Mouse (Mus musculus): ENCODE measurements around the gene Trpv2. TPM values are rescaled to one million over a fixed set of nuclear protein-coding genes. Genes with fewer than 3 reads are reported as not detected.
A peak's percentile ranks its signal among the peaks of the same experiment; 100 is the strongest.

Trpv2 gene
- polyA plus RNA-seq, 1 experiment = 114 TPM

DNA sequence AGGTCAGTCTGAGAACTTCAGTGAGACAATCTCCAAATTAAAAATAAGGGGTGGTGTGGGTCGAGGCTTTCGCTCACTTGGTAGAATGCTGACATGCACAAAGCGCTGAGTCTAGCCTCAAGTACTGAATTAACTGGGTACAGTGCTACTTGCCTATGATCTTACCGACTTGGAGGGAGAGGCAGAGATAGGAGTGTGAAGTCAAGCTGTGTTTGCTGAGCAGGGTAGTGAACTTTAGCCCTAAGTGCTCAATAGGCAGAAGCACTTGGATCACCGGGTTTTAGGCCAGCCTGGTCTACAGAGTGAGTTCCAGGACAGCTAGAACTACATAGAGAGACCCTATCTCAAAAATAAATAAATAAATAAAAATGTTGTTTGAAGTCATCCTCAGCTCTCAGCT is 17.1 kb upstream of the Trpv2 start:
- Histone ChIP-seq H3K4me1 (ENCODE audit: control insufficient read depth, insufficient read depth, low read length) (peaks cover 11% of the 10 kb centered on the region), H3K27ac (ENCODE audit: insufficient read depth, low read depth, low read length) (no peak overlapping the region), H3K4me3 (ENCODE audit: insufficient read depth, low read length) (no peak overlapping the region)
- TF ChIP-seq CTCF (IDR thresholded peaks at IDR 0.05; ENCODE audit: low read depth, low read length) = no peak
- TF ChIP-seq POLR2A (IDR thresholded peaks at IDR 0.05; ENCODE audit: borderline replicate concordance, low read depth, low read length) = no peak

DNA sequence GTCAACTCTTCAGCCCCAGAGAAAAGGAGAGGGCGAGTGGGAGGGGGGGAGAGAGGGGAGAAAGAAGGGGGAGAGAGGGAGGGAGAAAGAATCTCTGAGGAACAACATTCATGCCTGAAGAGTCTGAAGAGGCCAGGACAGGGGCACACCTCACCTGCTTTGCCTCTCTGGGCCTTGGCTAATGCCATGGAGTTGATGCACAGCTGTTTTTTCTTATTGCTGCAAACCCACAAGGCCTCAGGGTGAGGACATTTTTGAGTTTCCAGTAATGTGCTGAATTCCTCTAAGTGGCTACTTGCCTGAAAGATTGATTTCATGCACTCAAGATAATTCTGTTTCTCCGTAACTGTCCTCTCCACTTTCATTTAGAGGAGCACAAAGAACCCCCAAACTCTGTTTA is 16.1 kb upstream of the Trpv2 start:
- H3K4me1 ChIP-seq (ENCODE audit: control insufficient read depth, insufficient read depth, low read length) = peaks cover 11% of the 10 kb centered on the region
- no peak for TF ChIP-seq CTCF (IDR thresholded peaks at IDR 0.05; ENCODE audit: low read depth, low read length)
- TF ChIP-seq POLR2A (IDR thresholded peaks at IDR 0.05; ENCODE audit: borderline replicate concordance, low read depth, low read length) = no peak
- H3K4me3 ChIP-seq (ENCODE audit: insufficient read depth, low read length) = no peak overlapping the region
- no peak overlapping the region for H3K27ac ChIP-seq (ENCODE audit: insufficient read depth, low read depth, low read length)

DNA sequence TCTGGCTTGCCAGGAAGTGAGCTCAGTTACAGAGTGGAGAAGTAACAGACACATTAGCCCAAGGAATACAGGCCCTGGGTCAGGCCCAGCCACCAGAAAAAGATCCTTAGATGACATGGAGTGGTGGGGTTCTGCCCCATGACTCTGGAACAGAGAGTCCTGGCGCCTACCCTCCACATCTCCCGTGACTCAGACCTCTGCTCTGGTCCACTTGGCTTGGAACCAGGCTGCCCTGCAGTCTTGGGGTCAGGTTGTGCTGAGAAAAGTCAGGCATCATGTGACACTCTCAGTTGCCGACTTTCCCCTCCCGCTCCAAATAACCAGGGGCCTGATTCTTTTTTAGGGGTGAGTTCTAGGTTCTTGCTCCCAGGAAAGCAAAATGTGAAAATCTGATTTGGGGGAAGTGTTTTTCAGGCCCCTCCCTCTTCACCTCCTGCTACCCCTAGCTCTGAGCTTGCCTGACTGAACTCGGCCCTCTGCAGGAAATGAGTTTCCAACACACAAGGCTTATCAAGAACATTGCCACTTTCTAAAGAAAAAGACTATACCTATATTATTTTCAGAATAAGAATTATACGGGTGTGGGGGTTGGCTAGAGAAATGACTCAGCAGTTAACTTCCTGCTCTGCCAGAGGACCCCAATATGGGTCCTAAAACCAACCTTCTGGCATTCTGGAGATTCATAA is 15.2 kb upstream of the Trpv2 start:
- Histone ChIP-seq H3K4me1 (ENCODE audit: control insufficient read depth, insufficient read depth, low read length) (peaks cover 11% of the 10 kb centered on the region), H3K4me3 (ENCODE audit: insufficient read depth, low read length) (no peak overlapping the region), H3K27ac (ENCODE audit: insufficient read depth, low read depth, low read length) (peak overlapping the region; percentile 0)
- no peak for TF ChIP-seq CTCF (IDR thresholded peaks at IDR 0.05; ENCODE audit: low read depth, low read length)
- TF ChIP-seq POLR2A (IDR thresholded peaks at IDR 0.05; ENCODE audit: borderline replicate concordance, low read depth, low read length) = no peak

DNA sequence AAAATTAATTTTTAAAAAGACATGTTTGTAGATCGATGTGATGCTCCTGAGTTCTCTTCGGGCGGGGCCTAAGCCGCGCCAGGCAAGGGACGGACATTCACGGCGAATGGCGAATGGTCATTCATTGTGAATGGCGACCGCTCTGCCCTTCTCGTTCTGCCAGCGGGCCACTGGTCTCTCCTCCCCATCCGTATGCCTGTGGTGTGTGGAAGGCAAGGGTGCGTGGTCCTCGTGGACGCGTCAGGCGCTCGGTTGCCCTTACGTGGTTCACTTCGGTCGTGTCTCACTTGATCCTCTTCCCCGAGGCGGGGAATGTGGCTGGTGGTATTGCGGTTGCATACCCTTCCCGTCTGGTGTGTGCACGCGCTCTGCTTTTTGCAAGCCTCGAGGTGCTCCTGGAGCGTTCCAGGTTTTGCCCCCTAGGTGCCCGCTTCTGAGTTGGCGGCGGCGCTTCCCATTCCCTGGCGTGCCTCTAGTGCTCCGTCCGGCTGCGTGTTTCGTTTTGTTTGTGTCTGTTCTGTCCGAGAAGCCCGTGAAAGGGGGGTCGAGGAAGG is 13.7 kb upstream of the Trpv2 start:
- Histone ChIP-seq H3K4me1 (ENCODE audit: control insufficient read depth, insufficient read depth, low read length) (peaks cover 11% of the 10 kb centered on the region), H3K4me3 (ENCODE audit: insufficient read depth, low read length) (no peak overlapping the region), H3K27ac (ENCODE audit: insufficient read depth, low read depth, low read length) (no peak overlapping the region)
- TF ChIP-seq POLR2A (IDR thresholded peaks at IDR 0.05; ENCODE audit: borderline replicate concordance, low read depth, low read length) (no peak), CTCF (IDR thresholded peaks at IDR 0.05; ENCODE audit: low read depth, low read length) (no peak)

DNA sequence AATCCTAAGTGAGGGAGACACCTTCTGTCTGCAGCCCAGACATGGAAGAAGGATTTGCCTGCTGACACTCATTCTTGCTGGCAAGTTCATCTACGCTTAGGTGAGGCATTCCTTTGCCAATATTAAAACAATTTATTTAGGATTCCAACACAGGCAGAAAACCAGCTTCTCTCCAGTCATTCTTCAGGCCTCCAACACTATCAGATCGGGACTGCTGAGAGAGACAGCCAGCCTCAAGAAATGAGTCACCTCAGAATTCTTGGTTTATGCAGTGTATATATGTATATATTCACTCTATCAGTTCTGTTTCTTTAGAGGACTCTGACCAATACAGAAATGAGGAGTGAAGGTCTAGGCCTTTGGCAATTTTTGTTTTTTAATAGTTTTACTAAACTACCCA is 10.7 kb upstream of the Trpv2 start:
- no peak overlapping the region for H3K4me3 ChIP-seq (ENCODE audit: insufficient read depth, low read length)
- TF ChIP-seq CTCF (IDR thresholded peaks at IDR 0.05; ENCODE audit: low read depth, low read length) = no peak
- TF ChIP-seq POLR2A (IDR thresholded peaks at IDR 0.05; ENCODE audit: borderline replicate concordance, low read depth, low read length) = no peak
- peaks cover 25% of the 10 kb centered on the region for H3K4me1 ChIP-seq (ENCODE audit: control insufficient read depth, insufficient read depth, low read length)

DNA sequence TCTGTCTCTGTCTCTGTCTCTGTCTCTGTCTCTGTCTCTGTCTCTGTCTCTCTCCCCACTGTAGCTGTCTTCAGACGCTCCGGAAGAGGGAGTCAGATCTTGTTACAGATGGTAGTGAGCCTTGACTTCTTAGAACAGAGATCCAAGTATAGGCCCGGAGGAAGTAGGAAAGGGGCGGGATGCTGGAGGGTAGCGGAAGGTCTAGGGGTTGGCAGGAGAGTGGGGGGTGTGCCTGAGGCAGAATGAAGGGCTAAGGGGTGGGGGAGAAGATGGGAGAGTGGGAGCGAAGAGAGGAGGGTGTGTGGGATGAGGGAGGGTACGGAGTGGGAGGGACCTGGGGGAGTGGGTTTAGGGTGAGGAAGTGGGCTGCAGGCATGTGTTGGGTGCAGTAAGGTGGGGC is 8.5 kb upstream of the Trpv2 start:
- TF ChIP-seq CTCF (IDR thresholded peaks at IDR 0.05; ENCODE audit: low read depth, low read length) (no peak), POLR2A (IDR thresholded peaks at IDR 0.05; ENCODE audit: borderline replicate concordance, low read depth, low read length) (no peak)
- Histone ChIP-seq H3K4me3 (ENCODE audit: insufficient read depth, low read length) (no peak overlapping the region), H3K4me1 (ENCODE audit: control insufficient read depth, insufficient read depth, low read length) (peaks cover 15% of the 10 kb centered on the region), H3K27ac (ENCODE audit: insufficient read depth, low read depth, low read length) (no peak overlapping the region)

More for the DNA sequence above, 10.7 kb upstream of the Trpv2 start:
- H3K27ac ChIP-seq (ENCODE audit: insufficient read depth, low read depth, low read length) = no peak overlapping the region

- TF ChIP-seq POLR2A (IDR thresholded peaks at IDR 0.05; ENCODE audit: borderline replicate concordance, low read depth, low read length) (no peak), CTCF (IDR thresholded peaks at IDR 0.05; ENCODE audit: low read depth, low read length) (no peak)
- Histone ChIP-seq H3K4me1 (ENCODE audit: control insufficient read depth, insufficient read depth, low read length) (peaks cover 15% of the 10 kb centered on the region), H3K27ac (ENCODE audit: insufficient read depth, low read depth, low read length) (no peak overlapping the region), H3K4me3 (ENCODE audit: insufficient read depth, low read length) (no peak overlapping the region)
Measured at GRCm38 (mm10) chr11:62566211-62566610, 8.1 kb upstream of the Trpv2 start.

- peaks cover 15% of the 10 kb centered on the region for H3K4me1 ChIP-seq (ENCODE audit: control insufficient read depth, insufficient read depth, low read length)
- TF ChIP-seq POLR2A (IDR thresholded peaks at IDR 0.05; ENCODE audit: borderline replicate concordance, low read depth, low read length) (no peak), CTCF (IDR thresholded peaks at IDR 0.05; ENCODE audit: low read depth, low read length) (no peak)
- H3K4me3 ChIP-seq (ENCODE audit: insufficient read depth, low read length) = no peak overlapping the region
- H3K27ac ChIP-seq (ENCODE audit: insufficient read depth, low read depth, low read length) = no peak overlapping the region
Measured at GRCm38 (mm10) chr11:62568300-62568699, 6.0 kb upstream of the Trpv2 start.

- H3K27ac ChIP-seq (ENCODE audit: insufficient read depth, low read depth, low read length) = peak overlapping the region; percentile 44
Measured at GRCm38 (mm10) chr11:62574703-62575085, 408 bp downstream of the Trpv2 start.

DNA sequence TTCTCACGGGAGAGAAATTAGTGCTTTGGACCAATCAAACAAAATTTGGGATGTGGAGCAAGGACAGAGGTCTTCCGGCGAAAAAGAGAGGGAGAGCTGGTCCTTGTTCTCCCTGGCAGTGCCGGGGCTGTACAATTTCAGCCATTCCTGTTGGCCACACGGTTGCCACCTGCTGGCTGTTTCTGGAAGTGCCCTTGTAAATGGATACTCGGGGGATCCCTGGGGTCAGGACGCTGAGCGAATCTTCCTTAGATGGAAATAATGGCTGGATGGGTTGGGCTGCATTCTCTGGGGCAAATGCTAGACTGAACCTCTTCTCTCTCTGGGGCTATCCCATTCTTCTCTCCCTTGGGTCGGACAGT is 992 bp downstream of the Trpv2 start:
- Histone ChIP-seq H3K4me1 (ENCODE audit: control insufficient read depth, insufficient read depth, low read length) (peaks cover 15% of the 10 kb centered on the region), H3K27ac (ENCODE audit: insufficient read depth, low read depth, low read length) (peak overlapping the region; percentile 98), H3K4me3 (ENCODE audit: insufficient read depth, low read length) (peak overlapping the region; percentile 83)
- TF ChIP-seq CTCF (IDR thresholded peaks at IDR 0.05; ENCODE audit: low read depth, low read length) = peak; percentile 64
- TF ChIP-seq POLR2A (IDR thresholded peaks at IDR 0.05; ENCODE audit: borderline replicate concordance, low read depth, low read length) = no peak

More at GRCm38 (mm10) chr11:62574703-62575085, 408 bp downstream of the Trpv2 start:
- TF ChIP-seq CTCF (IDR thresholded peaks at IDR 0.05; ENCODE audit: low read depth, low read length) = no peak
- no peak for TF ChIP-seq POLR2A (IDR thresholded peaks at IDR 0.05; ENCODE audit: borderline replicate concordance, low read depth, low read length)
- peak overlapping the region; percentile 40 for H3K4me3 ChIP-seq (ENCODE audit: insufficient read depth, low read length)
- peaks cover 15% of the 10 kb centered on the region for H3K4me1 ChIP-seq (ENCODE audit: control insufficient read depth, insufficient read depth, low read length)

All from bone marrow macrophage, adult 2 months (primary cell).